Mouse (Mus musculus) monocyte, adult 59 days (primary cell): Measurements from ENCODE around the gene Olfr1276. TPM values are rescaled to one million over a fixed set of nuclear protein-coding genes. Genes with fewer than 3 reads are reported as not detected.

ENCODE experiments used
- total RNA-seq, 2 experiments: library from RNA; stranded (reverse); gene quantifications; one replicate each; pipeline ENCODE4 v1.2.4; 2023

The Olfr1276 gene
- total RNA-seq = not detected

DNA sequence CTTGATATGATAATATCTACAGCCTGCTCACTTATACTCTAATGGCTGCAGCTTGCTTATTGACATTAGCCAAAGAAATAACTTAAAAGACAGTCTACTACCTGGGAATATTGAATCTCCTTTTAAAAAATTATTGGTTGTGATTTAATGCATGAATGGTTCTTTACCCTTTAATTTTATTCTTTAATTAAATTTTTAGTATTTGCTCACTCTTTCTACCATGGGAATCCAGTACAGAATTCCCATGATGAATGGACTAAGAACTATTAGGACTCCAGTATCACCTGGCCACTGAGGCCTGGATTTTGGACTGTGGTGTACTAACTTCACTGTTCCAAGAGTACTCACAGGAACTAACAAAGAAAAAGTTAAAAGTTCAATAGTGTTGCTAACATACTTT, at the start of gene Olfr1276:
Olfr1276 (plus strand) TSS at position 301 of the 400 bp plus-strand sequence.

DNA sequence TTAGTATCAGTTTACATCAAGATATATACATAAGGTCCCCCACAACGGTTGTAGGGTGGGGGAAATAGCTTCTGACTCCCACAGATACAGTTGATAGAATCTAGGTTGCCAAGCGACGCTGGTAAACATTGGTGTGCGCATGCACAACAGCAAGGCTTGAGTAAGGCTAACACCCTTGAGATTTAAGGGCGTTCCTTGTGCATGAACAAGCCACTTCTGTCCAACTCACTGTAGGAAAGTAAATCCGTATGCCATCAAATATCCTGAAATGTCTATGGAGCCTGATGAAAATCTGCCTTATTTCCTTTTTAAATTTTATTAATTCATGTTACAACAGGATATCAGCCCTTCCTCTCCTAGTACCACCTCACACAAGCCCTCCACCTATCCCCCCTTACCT, 24.8 kb upstream of the Olfr1276 start, which contains the start of gene 4930430A15Rik:
4930430A15Rik (minus strand) TSS at position 101 of the 400 bp plus-strand sequence.

DNA sequence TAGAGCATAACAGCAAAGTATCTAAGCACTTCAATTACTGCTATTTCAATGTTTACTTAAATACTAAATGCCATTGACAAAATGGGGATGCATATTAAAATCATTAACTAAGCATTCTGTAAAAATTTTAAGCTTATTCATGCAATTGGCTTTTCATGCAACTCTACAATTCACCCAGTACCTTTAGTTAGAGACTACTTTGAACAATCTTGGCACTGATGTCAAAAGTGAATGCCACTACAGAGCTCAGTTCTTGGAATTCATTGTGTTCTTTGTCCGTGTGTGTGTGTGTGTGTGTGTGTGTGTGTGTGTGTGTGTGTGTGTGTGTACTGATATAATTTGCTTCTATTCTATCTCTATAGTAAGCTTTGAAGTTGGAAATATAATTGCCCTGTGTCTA, 19.1 kb upstream of the Olfr1276 start, which contains the start of gene Olfr1275:
Olfr1275 (minus strand) TSS at position 101 of the 400 bp plus-strand sequence.

DNA sequence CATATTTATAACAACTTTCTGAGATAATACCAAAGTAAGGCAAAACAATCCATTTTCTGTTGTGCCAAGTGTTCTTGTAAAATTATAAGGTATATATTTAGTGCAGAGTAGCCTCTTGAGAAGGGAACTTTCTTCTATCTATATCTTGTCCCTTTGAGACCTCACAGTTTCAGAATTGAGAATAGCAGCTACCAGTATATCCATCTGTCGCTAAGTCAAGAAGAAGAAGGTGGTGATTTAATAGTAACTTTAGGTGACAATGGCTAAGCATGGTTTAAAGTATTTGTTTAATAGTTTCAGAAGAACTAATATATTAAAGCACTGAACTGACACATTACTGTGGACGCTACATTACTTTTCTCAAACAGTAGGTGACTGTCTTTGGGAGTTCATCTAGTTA, 19.7 kb downstream of the Olfr1276 start, which contains the start of gene Olfr1277:
Olfr1277 (minus strand) TSS at position 101 of the 400 bp plus-strand sequence.

DNA sequence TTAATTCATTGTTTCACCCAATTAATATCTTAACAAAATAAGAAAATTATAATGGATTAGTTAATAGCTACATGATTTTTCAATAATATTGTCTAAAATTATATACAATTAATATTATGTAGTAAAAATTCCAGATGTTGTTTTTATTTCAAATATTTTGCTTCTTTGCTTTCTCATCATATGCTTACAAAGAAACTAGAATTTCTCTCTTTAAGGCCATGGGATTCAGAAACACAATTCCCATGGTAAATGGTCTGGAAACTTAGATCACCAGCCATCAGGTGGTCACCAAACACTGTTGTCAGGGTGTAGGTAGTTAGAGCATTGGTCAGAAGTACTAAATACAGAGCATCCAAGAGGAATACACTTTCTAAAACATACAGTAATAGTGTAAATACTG, 35.5 kb downstream of the Olfr1276 start, which contains the start of gene Olfr1278:
Olfr1278 (plus strand) TSS at position 301 of the 400 bp plus-strand sequence.

DNA sequence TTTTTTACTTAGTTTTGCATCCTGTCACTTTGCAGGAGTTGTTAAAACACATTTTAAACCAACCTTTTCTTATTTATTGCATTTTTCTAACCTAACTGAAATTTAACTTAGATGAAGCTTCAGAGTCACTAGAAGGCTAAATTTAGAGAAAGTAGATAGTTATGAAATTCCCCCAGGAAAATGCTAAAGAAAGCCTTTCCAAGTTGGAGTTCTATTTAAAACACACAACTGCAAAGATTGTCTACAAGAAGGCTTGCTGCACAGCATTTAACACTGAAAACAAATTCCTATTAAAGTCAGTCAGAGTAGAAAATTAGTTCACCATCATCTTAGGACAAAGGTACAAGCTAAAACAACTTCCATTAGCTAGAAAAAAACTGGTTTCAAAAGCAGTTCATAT, 46.1 kb downstream of the Olfr1276 start, which contains the start of gene Olfr1279:
Olfr1279 (plus strand) TSS at position 262 of the 400 bp plus-strand sequence.

Other genes starting within 250 kb of the Olfr1276 start
- not detected for gene Gm13941, start 148.5 kb upstream of the Olfr1276 start, total RNA-seq
- not detected for gene Gm15130, start 101.6 kb upstream of the Olfr1276 start, total RNA-seq
- not detected for gene 4930430A15Rik, start 24.9 kb upstream of the Olfr1276 start, total RNA-seq
- gene Olfr1275, start 19.2 kb upstream of the Olfr1276 start, total RNA-seq = not detected
- gene Olfr1277, start 19.6 kb downstream of the Olfr1276 start, total RNA-seq = not detected
- not detected for gene Olfr1278, start 35.6 kb downstream of the Olfr1276 start, total RNA-seq
- gene Olfr1279, start 46.1 kb downstream of the Olfr1276 start, total RNA-seq = not detected
- not detected for gene Olfr1280, start 59.5 kb downstream of the Olfr1276 start, total RNA-seq
- not detected for gene Olfr1281, start 72.0 kb downstream of the Olfr1276 start, total RNA-seq
- not detected for gene Olfr1282, start 81.6 kb downstream of the Olfr1276 start, total RNA-seq
- gene Olfr1283, start 112.3 kb downstream of the Olfr1276 start, total RNA-seq = not detected
- not detected for gene Olfr1284, start 121.0 kb downstream of the Olfr1276 start, total RNA-seq
- gene Olfr1286, start 168.6 kb downstream of the Olfr1276 start, total RNA-seq = not detected
- gene Olfr1287, start 194.6 kb downstream of the Olfr1276 start, total RNA-seq = not detected
- not detected for gene Olfr1288, start 219.6 kb downstream of the Olfr1276 start, total RNA-seq
- not detected for gene Olfr1289, start 226.3 kb downstream of the Olfr1276 start, total RNA-seq
- gene Olfr1290, start 239.3 kb downstream of the Olfr1276 start, total RNA-seq = not detected
- gene Olfr1291-ps1, start 242.7 kb downstream of the Olfr1276 start, total RNA-seq = not detected